Mouse (Mus musculus): ENCODE measurements at regions not wholly inside any gene's neighbourhood (a gene's known extent, or its start where the extent isn't known, plus 50 kb on each side); places are given as distances from the start of the nearest gene placed in this dataset.

GRCm38 (mm10) chr2:96234613-96235012, 83.4 kb upstream of the Lrrc4c start:
- no peak for DNase-seq

DNA sequence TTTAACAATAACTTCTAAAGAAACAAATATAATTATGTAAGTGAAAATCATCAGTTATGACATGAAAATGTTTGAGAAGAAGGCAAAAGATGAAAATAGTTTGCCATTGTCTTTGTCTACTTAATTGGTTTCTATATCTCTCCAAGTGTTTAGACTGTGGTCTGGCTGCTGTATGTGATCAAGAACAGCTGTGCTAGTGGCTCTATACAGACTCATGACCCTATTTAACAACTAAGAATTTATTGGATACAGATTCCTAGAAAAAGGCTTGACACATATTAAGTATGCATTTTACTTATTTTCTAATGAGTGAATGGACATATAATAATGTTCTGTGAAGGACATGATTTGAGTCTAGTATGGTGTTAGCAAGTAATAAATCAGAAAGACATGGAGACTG, 78.7 kb upstream of the Lrrc4c start:
- DNase-seq, result no peak

GRCm38 (mm10) chr2:96240543-96241090, 77.4 kb upstream of the Lrrc4c start:
- DNase-seq, result no peak

GRCm38 (mm10) chr2:96253661-96254060, 64.3 kb upstream of the Lrrc4c start:
- DNase-seq, result no peak

DNA sequence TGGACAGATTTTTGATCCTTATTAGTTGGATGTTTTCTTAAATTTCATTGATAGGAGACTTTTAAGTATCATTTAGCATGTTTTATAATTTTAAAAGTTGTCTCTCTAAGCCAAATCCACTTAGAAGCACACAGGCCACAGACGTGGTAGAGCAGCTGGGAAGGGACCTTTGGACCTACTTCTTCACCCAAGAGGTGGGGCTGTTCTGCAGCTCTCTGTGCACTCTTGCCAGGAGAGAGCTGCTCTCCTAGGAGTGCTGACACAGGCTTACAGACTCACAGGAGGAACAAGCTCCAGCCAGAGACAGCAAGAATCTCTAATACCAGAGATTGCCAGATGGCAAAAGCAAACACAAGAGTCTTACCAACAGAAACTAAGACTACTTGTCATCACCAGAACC, 61.5 kb upstream of the Lrrc4c start:
- DNase-seq, result peak; percentile 69
